Mouse (Mus musculus) cortical plate, adult 2 months (tissue): ENCODE results near the gene Wdr95.

Experiments used
- CTCF ChIP-seq: fragments of 200-500 bp; IDR thresholded peaks from 2 replicates; pipeline ENCODE4 v1.5.1; 2011; ENCODE audit warnings: mild to moderate bottlenecking, control low read depth, low read length; ENCODE audit not compliant: insufficient read depth; ENCODE audit errors: extremely low read depth
- POLR2A ChIP-seq: fragments of 200-500 bp; IDR thresholded peaks from 2 replicates; pipeline ENCODE4 v1.6.1; 2011; ENCODE audit warnings: mild to moderate bottlenecking, low read length, control low read depth; ENCODE audit not compliant: insufficient read depth; ENCODE audit errors: extremely low read depth

- no peak for TF ChIP-seq CTCF
- no peak for TF ChIP-seq POLR2A
Measured at GRCm38 (mm10) chr5:149506033-149506432, 22.4 kb upstream of the Wdr95 start.
